Mouse (Mus musculus) midbrain, embryonic 14.5 days (tissue): ENCODE data around the gene Gm44973. TPM values are rescaled to one million over a fixed set of nuclear protein-coding genes. Genes with fewer than 3 reads are reported as not detected.
"Not testable (repeated sequence)": the region's sequence is repeated elsewhere in the genome, so short reads cannot be mapped to it uniquely, and the experiment has no call there.

Experiments used
- ATAC-seq: fragments of 200-750 bp; cut with Nextera tagmentation; 2 replicates; pipeline ENCODE4 v1.8.0; 2017; ENCODE audit warnings: moderate number of reproducible peaks, moderate library complexity; ENCODE audit not compliant: low FRiP score, low TSS enrichment
- DNase-seq: peaks from one replicate; pipeline ENCODE4 v3.0.0-alpha.2; 2015
- H3K27ac ChIP-seq: fragments of 300-500 bp; sonication (generic); replicated peaks from 2 replicates; pipeline ENCODE4 v1.5.1; 2014; ENCODE audit warnings: mild to moderate bottlenecking, low read depth, low read length, moderate library complexity
- H3K27me3 ChIP-seq: fragments of 300-500 bp; sonication (generic); 2 replicates; pipeline ENCODE4 v1.6.1; 2014; ENCODE audit warnings: low read length, control low read depth, mixed read lengths; ENCODE audit not compliant: control insufficient read depth, insufficient read depth
- H3K36me3 ChIP-seq: fragments of 300-500 bp; sonication (generic); 2 replicates; pipeline ENCODE4 v1.6.1; 2014; ENCODE audit warnings: low read length, control low read depth; ENCODE audit not compliant: control insufficient read depth, insufficient read depth
- H3K4me1 ChIP-seq: fragments of 300-500 bp; sonication (generic); 2 replicates; pipeline ENCODE4 v1.6.1; 2014; ENCODE audit warnings: mild to moderate bottlenecking, antibody characterized with exemption, low read length, control low read depth; ENCODE audit not compliant: control insufficient read depth, insufficient read depth
- H3K4me2 ChIP-seq: fragments of 300-500 bp; sonication (generic); 2 replicates; pipeline ENCODE4 v1.6.1; 2014; ENCODE audit warnings: mild to moderate bottlenecking, low read length, moderate library complexity
- H3K4me3 ChIP-seq: fragments of 300-500 bp; sonication (generic); replicated peaks from 2 replicates; pipeline ENCODE4 v1.5.1; 2014; ENCODE audit warnings: low read depth, low read length
- H3K9ac ChIP-seq: fragments of 300-500 bp; sonication (generic); replicated peaks from 2 replicates; pipeline ENCODE4 v1.6.1; 2014; ENCODE audit warnings: mild to moderate bottlenecking, low read length, moderate library complexity
- H3K9me3 ChIP-seq: fragments of 300-500 bp; sonication (generic); 2 replicates; pipeline ENCODE4 v1.6.1; 2016; ENCODE audit warnings: low read length, control low read depth, mixed read lengths; ENCODE audit not compliant: control insufficient read depth
- WGBS: fragments of 180-500 bp; shearing (Covaris S2); extraction: QIAGEN DNeasy Blood & Tissue Kit; methylation state at CpG from one replicate; pipeline ENCODE4 v1.1.7; 2014; 5-methylcytosine and 5-hydroxymethylcytosine counted together
- polyA plus RNA-seq: library from polyadenylated mRNA; unstranded; fragments of >200 nt; fragmentation: Nextera tagmentation; extraction: Ambion mirVana; gene quantifications from 2 replicates; pipeline ENCODE4 v1.2.1, GENCODE M21; 2014

The Gm44973 gene
- polyA plus RNA-seq, 1 experiment from 2014 or later = 1.3 TPM

DNA sequence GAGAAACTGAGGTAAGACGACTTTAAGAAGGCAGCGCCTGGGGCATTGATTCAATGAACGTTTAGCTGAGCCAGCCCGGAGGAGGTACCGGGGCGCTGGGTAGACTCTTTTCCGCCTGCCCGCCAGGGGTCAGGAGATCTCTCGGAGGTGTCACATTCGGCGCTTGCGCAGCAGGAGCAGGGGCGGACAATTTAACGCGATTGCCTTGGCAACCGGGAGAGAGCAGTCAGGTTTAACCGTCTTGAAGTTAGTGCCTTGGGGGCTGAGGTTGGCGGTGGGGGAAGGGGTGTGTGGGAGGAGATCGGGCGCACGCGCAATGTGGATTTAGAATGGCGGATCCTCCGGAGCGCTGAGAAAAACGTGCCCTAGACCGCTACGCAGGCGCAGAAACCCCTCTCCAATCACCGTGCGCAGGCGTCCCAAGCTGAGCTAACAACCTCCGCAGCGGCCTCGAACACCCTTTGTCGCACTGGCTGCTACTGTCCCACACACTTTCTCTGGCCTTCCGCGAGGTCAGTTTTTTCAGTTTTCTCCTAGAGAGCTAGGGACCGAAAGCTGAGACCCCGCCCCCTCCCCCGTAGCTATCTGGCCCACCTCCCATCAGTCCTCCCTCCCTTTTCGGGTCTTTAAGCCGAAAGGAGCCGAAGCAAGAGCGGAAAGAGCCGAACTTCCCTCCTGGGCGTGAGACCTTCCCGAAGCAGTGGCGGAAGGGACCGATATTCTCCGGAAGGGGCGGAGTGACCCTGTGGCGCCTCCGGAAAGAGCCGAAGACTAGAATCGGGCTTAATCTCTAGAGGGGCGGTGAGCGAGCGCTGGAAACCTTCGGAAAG is 45.9 kb downstream of the Gm44973 start:
- H3K9ac ChIP-seq = peak overlapping the region; percentile 76

DNA sequence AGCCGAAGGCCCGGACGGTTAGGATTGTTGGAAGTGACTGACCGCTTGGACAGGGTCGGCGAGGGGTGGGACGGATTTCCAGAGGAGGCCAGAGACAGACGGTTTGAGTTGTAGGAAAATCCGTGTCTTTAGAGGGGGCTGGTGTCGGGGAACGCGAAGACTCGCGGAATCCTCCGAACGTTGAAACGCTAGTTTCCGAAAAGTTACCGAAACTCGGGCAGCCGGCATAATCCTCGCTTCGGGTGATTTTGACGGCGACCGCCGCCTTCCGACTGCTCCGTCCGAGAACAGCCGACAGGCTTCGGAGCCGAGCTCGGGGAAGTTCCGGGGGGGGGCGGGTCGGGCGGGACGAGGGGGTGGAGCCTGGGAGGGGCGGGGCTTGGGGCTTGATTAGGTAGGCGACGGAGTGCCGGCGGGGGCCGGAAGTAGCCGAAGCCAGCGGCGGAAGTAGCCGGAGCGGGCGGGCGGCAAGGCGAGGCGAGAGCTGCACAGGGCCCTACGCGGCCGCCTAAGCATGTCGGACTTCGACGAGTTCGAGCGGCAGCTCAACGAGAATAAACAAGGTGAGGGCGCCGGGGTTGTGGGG is 46.6 kb downstream of the Gm44973 start, which contains the start of gene U2af2:
U2af2 (plus strand) TSS at position 370 of the 586 bp plus-strand sequence.
- peak; percentile 80 for ATAC-seq
- Histone ChIP-seq H3K4me1 (peaks cover 33% of the 10 kb centered on the region), H3K4me3 (peak within 1 kb of the TSS; percentile 74), H3K9ac (peak within 1 kb of the TSS; percentile 76), H3K27me3 (peaks cover 13% of the 10 kb centered on the region; the same call in 1 of the 2 replicates), H3K4me2 (peak within 1 kb of the TSS; percentile 97), H3K36me3 (peaks cover 6% of the 10 kb centered on the region; the same call in 1 of the 2 replicates), H3K27ac (peak within 1 kb of the TSS; percentile 98), H3K9me3 (no peaks in the 10 kb centered on the region)
- WGBS = under 1% methylated on average over 52 of the region's 65 CpGs
- DNase-seq = peak; percentile 96

More for the DNA sequence above, 45.9 kb downstream of the Gm44973 start:
- Histone ChIP-seq H3K27ac (peak overlapping the region; percentile 98), H3K27me3 (peaks cover 14% of the 10 kb centered on the region; the same call in 1 of the 2 replicates), H3K36me3 (no peaks in the 10 kb centered on the region), H3K4me1 (peaks cover 33% of the 10 kb centered on the region), H3K9me3 (no peaks in the 10 kb centered on the region), H3K4me3 (peak overlapping the region; percentile 74), H3K4me2 (peak overlapping the region; percentile 97)
- peak; percentile 100 for DNase-seq
- peak; percentile 90 for ATAC-seq
- under 1% methylated on average over 60 of the region's 60 CpGs for WGBS

DNA sequence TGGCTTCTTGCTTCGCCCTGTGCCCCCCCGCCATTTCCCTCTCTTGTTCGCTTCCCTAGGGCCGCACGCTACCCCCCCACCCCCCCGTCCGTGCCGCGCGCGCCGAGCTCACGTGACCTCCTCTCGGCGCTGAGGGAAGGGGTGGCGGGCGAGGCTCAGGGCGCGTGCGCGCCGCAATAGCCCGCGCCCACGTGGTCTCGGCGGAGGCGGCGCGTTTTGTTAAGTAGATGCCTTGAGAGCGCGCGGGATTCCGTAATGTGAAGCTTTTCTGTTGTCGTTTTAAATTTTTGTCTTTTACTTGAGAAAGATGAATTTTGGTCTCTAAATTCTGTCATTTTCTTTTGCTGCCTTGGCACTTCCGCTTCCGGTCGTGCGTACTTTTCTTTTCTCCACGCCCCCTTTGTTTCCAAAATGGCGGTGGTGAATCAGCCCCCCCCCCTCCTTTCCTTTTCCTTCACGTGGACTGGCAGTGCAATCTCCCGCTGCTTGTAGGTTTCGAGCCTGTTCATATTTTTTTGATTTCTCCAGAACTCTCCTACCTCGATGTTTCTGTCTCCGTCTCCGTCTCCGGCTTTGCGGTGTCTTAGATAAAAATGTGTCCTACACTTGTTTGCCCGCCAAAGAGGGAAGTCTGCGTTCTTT is 47.2 kb downstream of the Gm44973 start:
- Histone ChIP-seq H3K4me1 (peaks cover 33% of the 10 kb centered on the region), H3K27me3 (peaks cover 6% of the 10 kb centered on the region; the same call in 1 of the 2 replicates)
- peak; percentile 54 for ATAC-seq

DNA sequence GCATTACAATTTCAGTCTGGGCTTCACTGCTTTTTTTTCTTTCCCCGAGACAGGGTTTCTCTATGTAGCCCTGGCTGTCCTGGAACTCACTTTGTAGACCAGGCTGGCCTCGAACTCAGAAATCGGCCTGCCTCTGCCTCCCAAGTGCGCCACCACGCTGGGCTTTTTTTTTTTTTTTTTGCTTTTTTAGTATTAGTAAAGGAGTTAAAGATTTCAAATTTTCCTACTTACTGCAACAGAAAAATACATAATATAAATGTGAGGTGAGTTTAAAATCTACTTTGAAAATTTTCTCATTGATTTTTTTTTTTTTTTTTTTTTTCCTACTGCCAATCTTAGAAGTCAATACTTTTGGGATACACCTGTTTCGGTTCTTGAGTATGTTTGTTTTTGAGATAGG is 49.6 kb downstream of the Gm44973 start:
- Histone ChIP-seq H3K4me2 (peak overlapping the region; percentile 97; the same call in 1 of the 2 replicates), H3K4me3 (no peak overlapping the region)
- WGBS = 96% methylated on average over 6 of the region's 6 CpGs

More for the DNA sequence above, 47.2 kb downstream of the Gm44973 start:
- H3K27ac ChIP-seq = peak overlapping the region; percentile 98
- H3K9ac ChIP-seq = peak overlapping the region; percentile 73
- peak overlapping the region; percentile 97 for H3K4me2 ChIP-seq
- H3K9me3 ChIP-seq = no peaks in the 10 kb centered on the region
- peaks cover 12% of the 10 kb centered on the region for H3K36me3 ChIP-seq
- under 1% methylated on average over 47 of the region's 51 CpGs for WGBS
- peak overlapping the region; percentile 74 for H3K4me3 ChIP-seq
- peak; percentile 92 for DNase-seq

DNA sequence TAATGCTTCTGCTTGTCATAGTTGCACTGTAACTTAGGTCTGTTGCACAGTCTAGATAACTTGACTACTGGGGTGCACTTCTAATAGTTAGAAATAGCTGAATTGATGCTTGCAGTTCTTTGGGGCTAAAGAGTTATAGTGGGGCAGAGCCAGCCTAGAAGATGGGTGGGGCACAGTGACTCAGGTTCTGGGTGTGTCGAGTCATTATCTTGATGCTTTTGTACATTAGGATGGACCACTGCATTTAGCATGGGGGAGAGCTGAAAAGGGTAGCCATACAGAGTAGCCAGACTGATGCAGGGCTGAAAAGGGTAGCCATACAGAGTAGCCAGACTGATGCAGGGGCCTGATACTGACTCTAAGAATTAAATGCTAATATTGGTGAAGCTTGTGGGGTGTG is 58.3 kb downstream of the Gm44973 start:
- Histone ChIP-seq H3K4me3 (no peak overlapping the region), H3K9ac (no peak overlapping the region), H3K4me1 (no peaks in the 10 kb centered on the region), H3K9me3 (no peaks in the 10 kb centered on the region), H3K27ac (no peak overlapping the region), H3K27me3 (no peaks in the 10 kb centered on the region), H3K36me3 (peaks cover 98% of the 10 kb centered on the region), H3K4me2 (no peak overlapping the region)
- DNase-seq (no peak), ATAC-seq (no peak)
- 80% methylated on average over 1 of the region's 1 CpGs for WGBS

More for the DNA sequence above, 49.6 kb downstream of the Gm44973 start:
- Histone ChIP-seq H3K27me3 (no peaks in the 10 kb centered on the region), H3K4me1 (peaks cover 23% of the 10 kb centered on the region), H3K27ac (no peak overlapping the region), H3K36me3 (peaks cover 36% of the 10 kb centered on the region), H3K9ac (no peak overlapping the region), H3K9me3 (no peaks in the 10 kb centered on the region)
- ATAC-seq (no peak), DNase-seq (no peak)

DNA sequence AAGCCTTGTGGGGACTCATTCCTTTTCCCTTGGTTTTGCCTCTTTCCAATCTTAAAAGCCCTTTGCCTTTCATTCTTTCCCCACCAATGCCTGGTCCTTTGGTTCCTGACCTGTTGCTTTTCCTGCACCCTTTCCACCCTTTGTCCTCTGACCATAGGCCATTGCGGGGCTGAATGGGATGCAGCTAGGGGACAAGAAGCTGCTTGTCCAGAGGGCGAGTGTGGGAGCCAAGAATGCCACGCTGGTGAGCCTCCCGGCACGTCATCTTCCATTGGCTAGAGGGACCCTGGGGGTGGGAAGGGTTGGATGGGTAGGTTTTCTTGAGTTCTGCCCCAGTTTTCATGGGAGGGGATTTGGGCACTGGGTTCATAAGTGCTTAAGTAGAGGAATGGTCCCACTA is 59.7 kb downstream of the Gm44973 start:
- ATAC-seq = no peak
- 95% methylated on average over 5 of the region's 5 CpGs for WGBS
- H3K4me3 ChIP-seq = no peak overlapping the region

DNA sequence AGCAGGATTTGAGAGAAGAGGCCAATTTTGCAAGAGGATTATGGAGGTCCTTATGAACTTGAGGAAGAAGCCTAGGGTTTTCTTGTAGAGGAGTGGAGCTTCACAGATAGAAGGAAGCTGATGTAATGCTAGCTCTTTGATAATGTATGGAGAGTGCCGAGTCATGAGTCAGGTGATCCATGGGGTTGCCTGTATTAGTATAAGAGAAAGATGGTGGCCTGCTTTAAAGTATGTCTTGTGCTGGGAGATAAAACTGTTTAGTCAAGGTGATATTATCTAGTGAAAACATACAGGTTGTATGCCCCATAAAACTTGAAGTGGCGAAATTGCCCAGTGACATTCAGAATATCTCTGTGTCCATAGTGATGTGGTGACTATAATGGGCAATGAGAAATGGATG is 61.6 kb downstream of the Gm44973 start:
- no peak overlapping the region for H3K4me2 ChIP-seq
- 94% methylated on average over 2 of the region's 2 CpGs for WGBS
- no peaks in the 10 kb centered on the region for H3K9me3 ChIP-seq
- no peak for DNase-seq
- H3K4me3 ChIP-seq = no peak overlapping the region
- H3K36me3 ChIP-seq = peaks cover 69% of the 10 kb centered on the region
- H3K27ac ChIP-seq = no peak overlapping the region
- peaks cover 13% of the 10 kb centered on the region for H3K4me1 ChIP-seq
- no peaks in the 10 kb centered on the region for H3K27me3 ChIP-seq
- ATAC-seq = no peak
- no peak overlapping the region for H3K9ac ChIP-seq

More for the DNA sequence above, 59.7 kb downstream of the Gm44973 start:
- no peaks in the 10 kb centered on the region for H3K27me3 ChIP-seq
- no peak overlapping the region for H3K9ac ChIP-seq
- H3K4me2 ChIP-seq = no peak overlapping the region
- DNase-seq = no peak
- H3K36me3 ChIP-seq = peaks cover 88% of the 10 kb centered on the region
- H3K9me3 ChIP-seq = no peaks in the 10 kb centered on the region
- H3K27ac ChIP-seq = no peak overlapping the region
- no peaks in the 10 kb centered on the region for H3K4me1 ChIP-seq

DNA sequence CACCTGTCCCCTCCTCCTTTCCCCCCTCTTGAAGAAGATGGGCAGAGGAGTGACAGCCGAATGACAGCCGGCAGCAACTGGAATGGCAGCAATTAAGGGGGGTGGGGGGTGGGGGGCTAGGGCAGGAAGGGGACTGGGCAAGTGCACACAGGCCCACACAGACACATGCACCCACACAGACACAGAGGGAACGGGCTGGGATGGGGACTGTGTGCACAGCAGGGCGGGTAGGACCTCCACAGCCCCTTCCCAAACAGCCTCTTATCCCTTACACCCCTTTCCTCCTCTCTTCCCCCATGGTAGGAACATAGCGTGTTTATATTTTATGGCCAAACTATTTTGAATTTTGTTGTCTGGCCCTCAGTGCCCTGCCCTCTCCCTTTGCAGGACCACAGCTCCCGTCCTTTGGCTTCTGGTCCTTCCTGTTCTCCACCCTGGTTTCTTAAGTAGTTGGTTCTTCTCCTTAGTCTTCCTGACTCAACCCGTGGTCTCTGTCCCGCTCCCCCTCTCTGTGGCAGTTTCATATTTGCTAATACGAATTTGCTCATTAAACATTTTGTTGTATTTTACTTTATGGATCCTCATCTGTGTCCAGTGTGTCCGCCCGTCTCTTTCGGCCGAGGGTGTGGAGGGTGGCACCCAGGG is 64.2 kb downstream of the Gm44973 start:
- H3K36me3 ChIP-seq = peaks cover 52% of the 10 kb centered on the region
- 50% methylated on average over 9 of the region's 13 CpGs for WGBS

More for the DNA sequence above, 64.2 kb downstream of the Gm44973 start:
- Histone ChIP-seq H3K4me3 (peak overlapping the region; percentile 85), H3K4me1 (peaks cover 21% of the 10 kb centered on the region), H3K27ac (peak overlapping the region; percentile 89), H3K4me2 (peak overlapping the region; percentile 86)
- not testable (repeated sequence) for H3K9me3 ChIP-seq, H3K9ac ChIP-seq, DNase-seq, H3K27me3 ChIP-seq
- peak; percentile 43 for ATAC-seq
